Mouse (Mus musculus): ENCODE measurements around the gene Unc13c. TPM values are rescaled to one million over a fixed set of nuclear protein-coding genes. Genes with fewer than 3 reads are reported as not detected.

The Unc13c gene
- not detected for total RNA-seq (2023)

DNA sequence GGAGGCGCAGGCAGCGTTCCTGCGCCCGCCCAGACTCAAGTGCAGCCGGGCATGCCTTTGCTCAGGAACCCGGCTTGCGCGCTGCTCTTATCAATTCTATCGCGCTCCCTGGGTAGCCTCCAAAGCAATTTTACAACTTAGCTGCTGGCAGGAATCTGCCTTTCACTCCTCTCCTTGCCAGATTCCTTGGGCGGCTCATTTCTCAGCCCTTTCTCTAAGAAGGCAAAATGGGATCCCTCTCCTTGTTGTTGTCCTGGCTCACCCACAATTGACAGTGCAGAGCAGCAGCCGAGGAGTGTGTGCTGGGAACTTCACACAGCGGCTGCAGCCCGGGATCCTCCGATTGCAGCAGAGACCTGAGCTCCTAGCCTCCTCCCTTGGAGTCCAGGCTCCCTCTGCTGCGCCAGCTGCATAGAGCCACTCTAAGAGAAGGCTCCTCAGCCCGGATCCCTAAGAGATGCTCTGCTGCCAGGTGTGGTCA lies at the start of gene Unc13c:
Gene Unc13c (minus strand): TSS at position 326 of the 481 bp plus-strand sequence.

Other genes starting within 250 kb of the Unc13c start
- not detected for gene Wdr72, start 141.4 kb upstream of the Unc13c start, total RNA-seq (2023)

Measured in CD4-positive naive resting alpha-beta T cell, adult 57 days (primary cell).